Mouse (Mus musculus) neural tube, embryonic 11.5 days (tissue): ENCODE measurements around the gene Prkce. TPM values are rescaled to one million over a fixed set of nuclear protein-coding genes. Genes with fewer than 3 reads are reported as not detected.

Source experiments
- ATAC-seq: fragments of 200-750 bp; cut with Nextera tagmentation; 2 replicates; pipeline ENCODE4 v1.8.0; 2017; ENCODE audit warnings: moderate number of reproducible peaks, mild to moderate bottlenecking, moderate TSS enrichment, moderate library complexity; ENCODE audit not compliant: insufficient read depth, low FRiP score, low TSS enrichment
- DNase-seq: peaks from one replicate; pipeline ENCODE4 v3.0.0-alpha.2; 2015; ENCODE audit warnings: low spot score
- H3K27ac ChIP-seq: fragments of 300-500 bp; sonication (generic); 2 replicates; pipeline ENCODE4 v1.5.1; 2014; ENCODE audit warnings: low read depth, mild to moderate bottlenecking, low read length
- H3K27me3 ChIP-seq: fragments of 300-500 bp; sonication (generic); 2 replicates; pipeline ENCODE4 v1.6.1; 2014; ENCODE audit warnings: mild to moderate bottlenecking, low read length, mixed read lengths; ENCODE audit not compliant: control insufficient read depth, insufficient read depth
- H3K36me3 ChIP-seq: fragments of 300-500 bp; sonication (generic); 2 replicates; pipeline ENCODE4 v1.6.1; 2014; ENCODE audit warnings: mild to moderate bottlenecking, low read length, moderate library complexity, mixed read lengths; ENCODE audit not compliant: control insufficient read depth, insufficient read depth
- H3K4me1 ChIP-seq: fragments of 300-500 bp; sonication (generic); 2 replicates; pipeline ENCODE4 v1.6.1; 2014; ENCODE audit warnings: low read length, mixed read lengths; ENCODE audit not compliant: control insufficient read depth, insufficient read depth
- H3K4me2 ChIP-seq: fragments of 300-500 bp; sonication (generic); 2 replicates; pipeline ENCODE4 v1.6.1; 2014; ENCODE audit warnings: low read depth, mild to moderate bottlenecking, moderate library complexity
- H3K4me3 ChIP-seq: fragments of 300-500 bp; sonication (generic); 2 replicates; pipeline ENCODE4 v1.5.1; 2014; ENCODE audit warnings: low read depth, low read length
- H3K9ac ChIP-seq: fragments of 300-500 bp; sonication (generic); 2 replicates; pipeline ENCODE4 v1.6.1; 2014; ENCODE audit warnings: mild to moderate bottlenecking, low read length
- H3K9me3 ChIP-seq: fragments of 300-500 bp; sonication (generic); 2 replicates; pipeline ENCODE4 v1.6.1; 2016; ENCODE audit warnings: low read length; ENCODE audit not compliant: control insufficient read depth
- WGBS: fragments of 180-500 bp; shearing (Covaris S2); extraction: QIAGEN DNeasy Blood & Tissue Kit; methylation state at CpG from one replicate; pipeline ENCODE4 v1.1.7; 2014; 5-methylcytosine and 5-hydroxymethylcytosine counted together
- polyA plus RNA-seq: library from polyadenylated mRNA; unstranded; fragments of >200 nt; fragmentation: Nextera tagmentation; extraction: Ambion mirVana; gene quantifications from 2 replicates; pipeline ENCODE4 v1.2.1, GENCODE M21; 2014

The Prkce gene
- polyA plus RNA-seq, 1 experiment from 2014 or later, result 13.3 TPM

- WGBS, result 95% methylated on average over 3 of the region's 3 CpGs
- no peak overlapping the region for H3K4me3 ChIP-seq
- H3K36me3 ChIP-seq, result no peaks in the 10 kb centered on the region
- no peaks in the 10 kb centered on the region for H3K9me3 ChIP-seq
- no peaks in the 10 kb centered on the region for H3K4me1 ChIP-seq
- no peak overlapping the region for H3K9ac ChIP-seq
- H3K27me3 ChIP-seq, result no peaks in the 10 kb centered on the region
- ATAC-seq, result no peak
- DNase-seq, result no peak
- H3K4me2 ChIP-seq, result no peak overlapping the region
- H3K27ac ChIP-seq, result no peak overlapping the region
These were observed 479.6 kb downstream of the Prkce start for GRCm38 (mm10) chr17:86647226-86647625.

- no peak for ATAC-seq
- Histone ChIP-seq H3K9me3 (no peaks in the 10 kb centered on the region), H3K9ac (no peak overlapping the region), H3K27me3 (no peaks in the 10 kb centered on the region), H3K36me3 (no peaks in the 10 kb centered on the region), H3K4me2 (no peak overlapping the region), H3K4me1 (no peaks in the 10 kb centered on the region), H3K4me3 (no peak overlapping the region), H3K27ac (no peak overlapping the region)
- WGBS, result 91% methylated on average over 12 of the region's 12 CpGs
- no peak for DNase-seq
These were observed 481.4 kb downstream of the Prkce start for GRCm38 (mm10) chr17:86648856-86649435.

- no peak overlapping the region for H3K9ac ChIP-seq
- H3K27ac ChIP-seq, result no peak overlapping the region
- H3K4me1 ChIP-seq, result no peaks in the 10 kb centered on the region
- DNase-seq (no peak), ATAC-seq (no peak)
- no peak overlapping the region for H3K4me3 ChIP-seq
- WGBS, result 92% methylated on average over 6 of the region's 6 CpGs
- no peaks in the 10 kb centered on the region for H3K27me3 ChIP-seq
- H3K4me2 ChIP-seq, result no peak overlapping the region
- no peaks in the 10 kb centered on the region; the same call in 1 of the 2 replicates for H3K36me3 ChIP-seq
- no peaks in the 10 kb centered on the region for H3K9me3 ChIP-seq
These were observed 482.7 kb downstream of the Prkce start for GRCm38 (mm10) chr17:86650241-86650640.

- no peak for DNase-seq
- Histone ChIP-seq H3K27me3 (no peaks in the 10 kb centered on the region), H3K9me3 (no peaks in the 10 kb centered on the region), H3K4me1 (no peaks in the 10 kb centered on the region), H3K4me3 (no peak overlapping the region), H3K9ac (no peak overlapping the region), H3K27ac (no peak overlapping the region), H3K4me2 (no peak overlapping the region), H3K36me3 (no peaks in the 10 kb centered on the region; the same call in 1 of the 2 replicates)
- 69% methylated on average over 4 of the region's 4 CpGs for WGBS
- ATAC-seq, result no peak
These were observed 483.5 kb downstream of the Prkce start for GRCm38 (mm10) chr17:86651091-86651490.

GRCm38 (mm10) chr17:86652751-86653150 lies 485.2 kb downstream of the Prkce start:
- no peaks in the 10 kb centered on the region for H3K4me1 ChIP-seq
- no peak overlapping the region for H3K4me3 ChIP-seq
- H3K27ac ChIP-seq, result no peak overlapping the region
- no peaks in the 10 kb centered on the region for H3K9me3 ChIP-seq
- H3K4me2 ChIP-seq, result no peak overlapping the region
- H3K27me3 ChIP-seq, result no peaks in the 10 kb centered on the region
- H3K36me3 ChIP-seq, result no peaks in the 10 kb centered on the region; the same call in 1 of the 2 replicates
- 71% methylated on average over 1 of the region's 1 CpGs for WGBS
- DNase-seq (no peak), ATAC-seq (no peak)
- no peak overlapping the region for H3K9ac ChIP-seq

- Histone ChIP-seq H3K36me3 (no peaks in the 10 kb centered on the region; the same call in 1 of the 2 replicates), H3K4me3 (no peak overlapping the region), H3K27me3 (no peaks in the 10 kb centered on the region), H3K4me2 (no peak overlapping the region), H3K4me1 (no peaks in the 10 kb centered on the region), H3K9me3 (no peaks in the 10 kb centered on the region), H3K9ac (no peak overlapping the region), H3K27ac (no peak overlapping the region)
- DNase-seq (no peak), ATAC-seq (no peak)
- 88% methylated on average over 5 of the region's 5 CpGs for WGBS
These were observed 488.8 kb downstream of the Prkce start for GRCm38 (mm10) chr17:86656369-86656768.

GRCm38 (mm10) chr17:86662301-86662700 lies 494.7 kb downstream of the Prkce start:
- WGBS, result 45% methylated on average over 1 of the region's 1 CpGs
- ATAC-seq, result no peak
- Histone ChIP-seq H3K27ac (no peak overlapping the region), H3K4me2 (no peak overlapping the region), H3K4me1 (no peaks in the 10 kb centered on the region), H3K36me3 (no peaks in the 10 kb centered on the region), H3K9me3 (no peaks in the 10 kb centered on the region), H3K4me3 (no peak overlapping the region), H3K9ac (no peak overlapping the region), H3K27me3 (no peaks in the 10 kb centered on the region)
- DNase-seq, result no peak

GRCm38 (mm10) chr17:86663471-86663870 lies 495.9 kb downstream of the Prkce start:
- no peak for DNase-seq
- Histone ChIP-seq H3K36me3 (no peaks in the 10 kb centered on the region), H3K27ac (no peak overlapping the region), H3K4me3 (no peak overlapping the region), H3K4me2 (no peak overlapping the region), H3K27me3 (no peaks in the 10 kb centered on the region), H3K9me3 (no peaks in the 10 kb centered on the region), H3K4me1 (no peaks in the 10 kb centered on the region), H3K9ac (no peak overlapping the region)
- ATAC-seq, result no peak
- WGBS, result 83% methylated on average over 4 of the region's 4 CpGs

- no peaks in the 10 kb centered on the region for H3K36me3 ChIP-seq
- H3K27ac ChIP-seq, result no peak overlapping the region
- DNase-seq (no peak), ATAC-seq (no peak)
- WGBS, result 79% methylated on average over 8 of the region's 8 CpGs
- no peaks in the 10 kb centered on the region for H3K4me1 ChIP-seq
- H3K4me3 ChIP-seq, result no peak overlapping the region
- H3K9me3 ChIP-seq, result no peaks in the 10 kb centered on the region
- no peak overlapping the region for H3K4me2 ChIP-seq
- H3K9ac ChIP-seq, result no peak overlapping the region
- no peaks in the 10 kb centered on the region for H3K27me3 ChIP-seq
These were observed 500.4 kb downstream of the Prkce start for GRCm38 (mm10) chr17:86667836-86668600.
